Mouse (Mus musculus): Measurements from ENCODE around the gene Iqcn. TPM values are rescaled to one million over a fixed set of nuclear protein-coding genes. Genes with fewer than 3 reads are reported as not detected.
A peak's percentile ranks its signal among the peaks of the same experiment; 100 is the strongest.

Gene Iqcn
- total RNA-seq, 1 experiment from 2014 or later, result 0.15 TPM

DNA sequence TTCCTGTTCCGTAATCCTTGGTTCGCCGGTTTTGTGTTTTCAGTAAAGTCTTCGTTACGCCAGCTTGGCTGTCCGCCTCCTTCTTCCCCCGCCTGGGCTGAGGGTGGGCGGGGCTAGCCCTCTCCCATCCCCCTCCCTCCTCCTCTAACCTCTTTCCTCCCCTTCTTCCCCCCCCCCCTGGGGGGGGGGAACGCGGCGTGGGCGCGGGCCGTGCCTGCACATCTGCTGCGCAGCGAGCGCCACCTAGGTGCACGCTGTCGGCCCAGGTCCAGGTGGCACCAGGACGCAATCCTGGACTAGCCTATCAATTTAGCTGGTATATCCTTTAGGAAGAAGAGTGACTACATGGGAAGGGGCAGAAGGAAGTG lies 2.7 kb upstream of the Iqcn start:
- DNase-seq, result peak; percentile 92

DNA sequence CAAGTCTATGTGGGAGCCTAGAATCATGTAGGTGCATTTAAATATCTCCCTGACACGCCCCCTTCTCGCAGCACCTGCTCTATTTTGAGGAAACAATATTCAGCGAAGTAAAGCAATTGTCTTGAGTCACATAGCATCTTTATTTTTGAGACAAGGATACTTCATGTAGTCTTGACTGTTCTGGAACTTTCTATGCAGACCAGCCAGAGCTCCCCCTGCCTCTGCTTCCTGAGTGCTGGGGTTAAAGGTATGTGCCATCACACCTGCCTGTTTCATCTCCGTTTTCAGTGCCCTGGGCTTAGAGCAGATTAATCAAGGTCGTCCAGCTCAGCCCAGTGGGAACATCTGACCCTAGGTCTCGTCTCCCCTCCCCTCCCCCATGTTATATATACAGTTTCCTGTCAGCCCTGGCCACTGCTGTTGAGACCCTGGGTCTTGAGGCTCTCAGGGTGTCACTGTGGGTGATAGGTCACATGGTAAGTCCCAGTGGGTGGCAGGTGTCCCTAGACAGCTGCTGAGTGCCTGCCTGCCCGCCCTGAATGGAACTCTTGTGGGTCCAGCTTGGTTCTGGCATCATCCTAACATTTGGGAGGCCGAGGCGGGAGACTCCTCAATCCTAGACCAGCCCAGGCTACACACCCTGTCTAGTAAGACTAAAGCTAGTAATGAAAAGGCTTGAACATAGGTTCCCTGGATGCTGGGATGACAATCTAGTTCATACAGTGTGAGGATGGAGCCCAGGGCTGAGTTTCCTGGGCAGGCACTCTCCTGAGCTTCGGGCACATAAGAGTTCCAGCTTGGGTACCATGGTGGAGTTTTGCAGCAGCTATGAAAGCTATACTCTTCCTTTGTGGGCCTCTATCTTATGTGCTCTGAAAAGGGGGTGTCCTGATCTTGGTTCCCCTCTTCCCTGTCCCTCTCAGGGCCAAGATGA lies 1.9 kb upstream of the Iqcn start:
- no peak for DNase-seq

- no peak for DNase-seq
Observed at GRCm38 (mm10) chr8:70701982-70702841, 1.0 kb upstream of the Iqcn start.

DNA sequence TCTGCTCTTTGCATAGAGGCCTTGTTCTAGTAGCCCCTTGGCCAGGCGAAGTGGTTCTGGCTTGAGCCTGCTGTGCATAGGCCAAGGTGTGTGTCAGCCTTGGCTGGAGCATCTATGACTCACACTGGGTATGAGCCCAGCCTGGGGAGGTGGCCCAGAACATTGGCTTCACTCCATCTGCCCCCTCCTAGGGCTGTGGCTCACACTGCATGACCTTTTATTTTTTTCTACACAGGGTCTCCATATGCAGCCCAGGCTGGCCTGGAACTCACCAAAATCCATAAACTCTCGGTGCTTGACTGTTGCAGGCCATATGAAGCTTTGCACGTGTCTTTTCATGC lies 445 bp upstream of the Iqcn start:
- peak; percentile 75 for DNase-seq

- peak; percentile 64 for DNase-seq
Observed at GRCm38 (mm10) chr8:70708281-70708680, 5.0 kb downstream of the Iqcn start.

DNA sequence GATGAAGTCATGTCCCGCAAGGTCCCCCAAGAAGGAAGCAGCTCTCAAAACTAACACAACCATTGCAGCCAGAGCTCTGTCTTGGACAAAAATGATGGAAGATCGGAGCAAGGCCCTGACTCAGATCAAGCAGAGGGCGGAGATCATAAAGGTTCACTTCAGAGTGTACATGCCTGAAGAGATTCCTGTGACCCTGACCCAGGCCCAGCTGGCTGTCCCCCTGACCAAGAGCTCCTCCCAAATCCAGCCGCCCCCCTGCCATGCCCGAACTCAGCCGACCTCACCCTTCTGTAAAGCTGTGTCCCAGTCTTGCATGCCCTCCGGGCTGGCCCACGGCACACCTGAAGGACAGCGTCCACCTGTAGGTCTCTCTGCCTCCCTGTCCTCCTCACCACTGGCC lies 6.5 kb downstream of the Iqcn start:
- DNase-seq, result peak; percentile 2

DNA sequence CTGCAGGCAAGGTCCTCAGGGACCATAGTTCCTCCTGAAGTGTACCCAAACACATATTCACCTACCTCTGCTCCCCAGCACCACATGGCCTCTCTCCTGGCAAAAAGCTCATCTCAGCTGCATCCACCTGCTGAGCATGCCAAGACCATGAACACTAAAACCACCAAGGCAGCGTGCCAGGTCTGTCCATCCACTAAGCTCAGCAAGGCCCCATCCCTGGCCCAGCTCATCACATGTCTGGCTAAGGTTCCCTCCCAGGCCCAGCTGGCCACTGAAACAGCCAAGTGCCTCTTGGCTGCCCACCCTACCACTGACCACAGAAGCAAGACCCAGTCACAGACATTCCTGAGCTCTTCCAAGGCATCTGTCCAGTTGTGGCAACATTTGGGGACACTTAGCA lies 7.0 kb downstream of the Iqcn start:
- DNase-seq, result peak; percentile 59

DNA sequence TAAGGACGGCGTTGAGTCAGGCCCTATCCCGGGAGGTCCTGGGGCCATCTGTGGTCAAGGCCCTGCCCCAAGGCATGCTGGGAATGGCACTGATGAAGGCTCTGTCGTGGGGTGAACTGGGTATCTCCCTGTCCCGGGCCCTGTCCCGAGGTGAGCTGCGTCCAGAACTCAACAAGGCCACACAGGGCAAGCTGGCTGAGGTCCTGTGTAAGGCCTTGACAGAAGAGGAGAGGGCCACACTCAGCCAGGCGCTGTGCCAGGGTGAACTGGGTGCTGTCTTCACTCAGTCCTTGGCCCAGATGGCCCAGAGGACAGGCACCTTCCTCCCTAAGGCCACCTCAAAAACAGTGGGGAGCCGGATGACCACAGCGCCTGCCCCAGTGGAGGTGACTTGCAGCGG lies 7.8 kb downstream of the Iqcn start:
- DNase-seq, result peak; percentile 79

GRCm38 (mm10) chr8:70713991-70714390 lies 10.7 kb downstream of the Iqcn start:
- peak; percentile 0 for DNase-seq

DNA sequence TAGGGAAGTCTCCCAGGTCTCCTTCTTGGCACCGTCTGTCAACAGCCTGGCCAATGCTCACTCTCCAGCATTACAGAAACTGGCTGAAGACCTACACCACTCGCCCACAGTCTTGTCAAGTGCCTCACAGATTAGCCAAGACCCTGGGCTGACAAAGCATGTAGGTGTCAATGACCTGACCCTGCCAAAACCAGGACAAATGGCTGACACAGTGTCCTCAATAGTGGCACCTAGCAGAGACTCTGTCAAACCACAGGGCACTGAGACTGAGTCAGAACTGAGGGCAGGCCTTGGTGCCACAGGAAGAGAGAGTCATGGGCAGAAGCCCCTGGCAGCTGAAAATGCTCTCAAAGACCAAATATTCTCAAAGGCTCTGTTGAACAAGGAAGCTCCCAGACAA lies 11.8 kb downstream of the Iqcn start:
- no peak for DNase-seq

GRCm38 (mm10) chr8:70716521-70717400 lies 13.5 kb downstream of the Iqcn start:
- DNase-seq, result no peak

DNA sequence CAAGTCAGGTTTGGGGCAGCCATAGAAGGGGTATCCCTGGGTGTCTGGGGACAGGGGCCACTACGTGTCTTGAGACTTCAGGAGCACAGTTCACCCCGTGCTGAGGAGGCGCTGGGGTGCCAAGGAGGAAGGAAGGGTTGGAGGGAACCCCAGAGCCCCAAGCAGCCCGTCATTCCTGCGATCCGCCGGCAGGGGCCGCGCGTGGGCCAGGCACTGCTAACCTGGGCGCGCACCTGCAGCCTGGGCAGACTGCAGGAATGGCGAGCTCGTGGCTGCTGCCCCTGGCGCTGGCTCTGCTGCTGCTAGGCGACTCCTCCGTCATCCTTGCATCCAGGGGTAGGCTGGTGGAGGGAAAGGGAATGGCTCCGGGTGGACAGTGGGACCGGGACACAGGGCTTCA lies 15.0 kb downstream of the Iqcn start, which contains the start of gene Gm3336:
Gene Gm3336 (plus strand): TSS at position 247 of the 400 bp plus-strand sequence.
- peak; percentile 67 for DNase-seq

- no peak for DNase-seq
Observed at GRCm38 (mm10) chr8:70719796-70720270, 16.6 kb downstream of the Iqcn start.

- DNase-seq, result peak; percentile 74
Observed at GRCm38 (mm10) chr8:70720739-70721138, 17.5 kb downstream of the Iqcn start.

- no peak for DNase-seq
Observed at GRCm38 (mm10) chr8:70721601-70722000, 18.3 kb downstream of the Iqcn start.

- DNase-seq, result no peak
Observed at GRCm38 (mm10) chr8:70723486-70724210, 20.4 kb downstream of the Iqcn start, which contains the start of gene Pde4c. TSS of gene Pde4c (plus strand) at chr8:70723720.

GRCm38 (mm10) chr8:70724216-70724615 lies 21.0 kb downstream of the Iqcn start:
- DNase-seq, result no peak

DNA sequence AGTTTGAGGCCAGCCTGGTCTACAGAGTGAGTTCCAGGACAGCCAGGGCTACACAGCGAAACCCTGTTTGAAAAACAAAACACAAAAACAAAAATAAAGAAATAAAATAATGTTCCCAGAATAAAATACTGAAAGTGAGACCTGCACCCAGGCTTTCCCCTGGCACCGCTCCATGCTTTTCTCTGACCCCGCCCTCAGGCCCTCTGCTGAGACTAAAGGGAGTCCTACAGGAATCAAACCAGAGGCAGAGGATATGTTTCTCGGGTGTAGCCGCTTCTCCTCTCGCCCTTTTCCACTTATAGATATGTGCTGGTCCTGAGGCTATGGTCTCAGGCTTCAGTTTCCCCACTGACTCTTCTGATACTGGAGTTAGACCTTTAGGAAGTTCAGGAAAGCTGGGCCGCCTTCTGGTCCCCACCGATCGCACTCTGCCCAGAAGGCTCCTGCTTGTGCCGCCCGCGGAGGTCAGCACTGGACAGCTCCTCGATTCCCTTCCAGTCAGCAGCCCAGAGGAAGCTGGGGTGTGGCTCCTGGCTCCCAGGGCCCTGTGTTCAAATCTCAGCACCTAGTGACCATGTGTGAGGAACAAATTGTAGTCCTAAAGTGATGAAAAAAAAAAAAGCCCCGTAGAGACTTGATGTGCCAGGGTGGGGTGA lies 22.7 kb downstream of the Iqcn start:
- DNase-seq, result peak; percentile 54

DNA sequence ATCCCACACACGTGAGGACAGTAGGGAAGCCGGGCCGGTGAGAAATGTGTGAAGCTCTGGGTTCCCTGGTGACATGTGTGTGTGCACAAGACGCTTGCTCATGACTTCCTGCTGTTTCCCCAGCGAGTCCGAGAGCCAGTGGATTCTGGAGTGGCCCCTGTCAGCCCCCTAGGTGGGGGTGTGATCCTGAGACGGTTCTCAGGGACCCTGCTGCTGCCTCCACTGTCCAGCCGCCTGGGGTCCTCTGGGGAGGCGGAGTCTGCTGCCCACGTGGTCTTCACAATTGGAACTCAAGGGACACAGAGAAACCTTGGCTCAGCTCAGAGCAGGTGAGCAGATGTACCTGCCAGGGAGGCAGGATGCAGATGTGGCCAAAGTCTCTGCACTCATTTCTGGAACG lies 23.5 kb downstream of the Iqcn start:
- DNase-seq, result no peak

DNA sequence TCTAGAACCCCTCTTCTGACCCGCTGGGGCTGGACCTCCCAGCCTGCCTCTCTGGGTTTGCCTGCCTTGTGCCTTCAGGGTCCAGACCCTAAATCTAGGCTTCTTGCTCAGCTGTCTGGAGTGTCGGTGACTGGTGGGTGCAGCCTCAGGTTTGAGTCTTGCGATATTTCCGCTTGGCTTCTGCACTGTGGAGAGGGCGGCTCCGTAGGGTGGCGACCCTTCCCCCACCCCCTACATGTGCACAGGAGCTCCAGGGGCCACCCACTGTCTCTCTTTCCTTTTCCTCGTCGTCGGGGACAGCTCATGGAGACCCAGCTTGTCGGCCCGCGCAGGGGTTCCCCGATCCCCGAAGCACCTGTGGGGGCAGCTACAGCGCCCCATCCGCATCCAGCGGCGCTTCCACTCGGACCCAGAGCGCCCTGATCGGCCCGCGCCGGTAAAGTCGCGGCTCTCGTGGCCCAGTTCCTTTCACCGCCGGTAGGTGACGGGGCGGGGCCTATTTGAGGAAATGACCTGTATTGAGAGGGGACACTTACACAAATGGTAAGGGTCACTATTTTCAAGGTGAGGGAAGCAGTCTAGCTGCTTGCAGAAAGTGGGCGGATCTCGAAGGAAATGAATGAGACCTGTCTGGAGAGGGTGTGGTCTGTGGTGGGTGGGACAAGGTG lies 26.7 kb downstream of the Iqcn start:
- DNase-seq, result no peak
